Mouse (Mus musculus) inflammation-experienced regulatory T-cells, adult 6 months (primary cell): ENCODE results near the gene Cmtm5. TPM values are rescaled to one million over a fixed set of nuclear protein-coding genes. Genes with fewer than 3 reads are reported as not detected.
A peak's percentile ranks its signal among the peaks of the same experiment; 100 is the strongest.

ENCODE experiments used
- ATAC-seq: one replicate; pipeline ENCODE4 v1.8.0; 2017
- polyA plus RNA-seq, 3 experiments: library from polyadenylated mRNA; unstranded; fragments of 100-300 nt; shearing (Covaris generic); gene quantifications; one replicate each; pipeline ENCODE4 v1.2.1; 2017

Gene Cmtm5
- not detected for polyA plus RNA-seq

DNA sequence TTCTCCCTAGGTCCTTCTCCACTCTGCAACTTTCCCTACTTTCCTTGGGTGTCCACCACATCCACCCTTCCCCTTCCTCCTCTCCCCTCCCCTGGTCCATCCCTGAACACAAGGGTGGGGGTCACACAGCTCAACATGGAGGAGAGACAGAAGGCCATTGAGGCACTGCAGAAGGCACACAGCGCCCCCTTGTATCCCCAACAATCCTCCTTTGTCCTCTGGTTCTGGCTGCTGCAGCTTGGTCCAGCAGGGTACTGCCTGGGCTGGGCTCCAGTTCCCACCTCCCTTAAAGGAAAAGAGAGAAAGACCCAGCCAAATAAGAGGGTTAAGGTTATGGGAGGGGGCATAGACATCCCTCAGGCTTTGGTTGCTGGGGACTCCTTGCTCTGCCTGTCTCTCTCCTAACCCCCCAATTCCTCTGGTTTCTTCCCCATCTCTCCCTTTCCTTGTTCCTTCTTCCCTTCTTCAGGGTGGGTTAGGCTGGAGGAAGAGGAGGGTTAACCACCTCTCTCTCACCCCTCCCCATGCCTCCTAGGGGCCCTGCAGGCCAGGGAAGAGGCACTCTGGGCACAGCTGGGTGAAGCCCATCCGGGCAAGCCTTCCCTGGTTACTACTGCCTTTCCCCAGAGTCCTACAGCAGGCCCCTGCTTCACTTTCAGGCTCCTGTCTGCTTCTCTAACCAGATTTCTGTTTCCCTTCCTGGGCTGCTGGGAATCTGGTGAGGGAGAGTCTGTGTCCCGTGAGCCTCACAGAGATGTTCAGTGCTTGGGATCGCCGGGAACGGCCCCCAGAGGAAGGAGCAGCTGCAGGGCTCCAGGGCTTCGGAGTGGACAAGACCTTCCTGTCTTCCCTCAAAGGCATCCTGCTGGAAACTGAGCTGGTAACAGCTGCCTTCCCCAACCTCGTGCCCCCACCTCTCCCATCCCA is at the start of gene Cmtm5:
Cmtm5 (plus strand) TSS at position 358 of the 927 bp plus-strand sequence.
- no peak for ATAC-seq

DNA sequence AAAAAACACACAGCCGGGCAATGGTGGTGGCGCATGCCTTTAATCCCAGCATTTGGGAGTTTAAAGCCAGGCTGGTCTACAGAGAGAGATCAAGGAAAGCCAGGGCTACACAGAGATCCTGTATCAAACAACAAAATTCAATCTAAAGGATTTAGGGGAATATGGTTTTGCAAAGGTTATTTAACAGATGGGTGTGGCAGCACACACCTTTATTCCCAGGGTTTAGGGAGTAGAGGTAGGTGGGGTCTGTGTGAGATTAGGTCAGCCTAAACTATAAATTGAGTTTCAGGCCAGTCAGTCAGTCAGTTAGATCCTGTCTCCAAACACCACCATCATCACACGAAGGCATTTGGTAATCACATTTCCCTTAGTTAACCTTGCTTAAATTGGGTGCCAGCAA is 43.9 kb upstream of the Cmtm5 start, which contains the start of gene Pabpn1:
Pabpn1 (plus strand) TSS at position 301 of the 400 bp plus-strand sequence.
- ATAC-seq = no peak

DNA sequence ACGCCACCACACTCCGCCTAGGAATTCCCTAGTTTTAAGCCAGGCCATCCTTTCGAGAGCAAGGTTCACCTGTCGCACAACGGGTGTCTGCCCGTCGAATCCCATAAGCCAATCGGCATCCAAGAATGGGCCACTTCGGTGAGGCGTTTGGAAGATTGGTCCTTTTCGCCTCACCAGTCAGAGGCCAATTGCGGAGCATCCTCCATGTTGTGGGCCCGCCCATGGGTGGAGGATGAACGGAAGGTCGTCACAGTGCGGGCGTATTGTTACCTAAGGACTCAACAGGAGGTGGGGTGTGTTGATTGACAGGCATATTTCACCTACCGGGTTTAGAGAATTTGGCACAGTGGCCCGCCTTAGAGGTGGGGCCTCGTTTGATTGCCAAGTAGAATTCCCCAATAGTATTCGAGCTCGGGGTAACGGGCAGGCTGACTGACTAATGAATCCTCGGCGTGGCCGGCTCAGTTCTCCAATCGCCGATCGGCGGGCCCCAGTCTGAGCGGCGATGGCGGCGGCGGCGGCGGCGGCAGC is 42.3 kb upstream of the Cmtm5 start:
- peak; percentile 98 for ATAC-seq

DNA sequence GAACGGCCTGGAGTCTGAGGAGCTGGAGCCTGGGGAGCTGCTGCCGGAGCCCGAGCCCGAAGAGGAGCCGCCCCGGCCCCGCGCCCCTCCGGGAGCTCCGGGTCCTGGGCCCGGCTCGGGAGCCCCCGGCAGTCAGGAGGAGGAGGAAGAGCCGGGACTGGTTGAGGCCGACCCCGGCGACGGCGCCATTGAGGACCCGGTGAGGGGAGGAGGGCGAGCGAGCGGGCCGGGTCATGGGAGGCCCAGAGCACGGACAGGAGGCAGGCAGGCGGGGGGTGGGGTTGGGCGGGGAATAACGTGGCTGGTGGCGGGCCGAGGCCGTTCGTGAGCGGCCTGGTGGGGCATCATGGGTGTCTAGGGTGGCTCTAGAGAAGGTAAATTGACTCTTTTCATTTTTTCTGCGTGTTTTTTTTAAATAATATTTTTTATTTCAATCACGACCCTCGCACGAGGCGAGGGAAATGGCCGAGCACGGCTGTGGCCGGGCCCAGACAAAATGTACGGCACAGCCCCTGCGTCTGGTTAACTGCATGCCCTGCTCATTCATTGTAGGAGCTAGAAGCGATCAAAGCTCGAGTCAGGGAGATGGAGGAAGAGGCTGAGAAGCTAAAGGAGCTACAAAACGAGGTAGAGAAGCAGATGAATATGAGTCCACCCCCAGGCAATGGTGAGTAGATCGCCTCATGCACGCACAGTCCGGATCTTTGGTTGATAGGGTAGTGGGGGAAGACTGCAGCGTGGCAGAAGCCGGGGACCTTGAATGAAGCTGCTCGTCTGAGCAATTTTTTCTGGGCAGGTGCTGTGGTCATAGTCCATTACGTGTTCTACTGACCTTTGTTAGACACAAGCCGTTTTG is 41.5 kb upstream of the Cmtm5 start:
- no peak for ATAC-seq

DNA sequence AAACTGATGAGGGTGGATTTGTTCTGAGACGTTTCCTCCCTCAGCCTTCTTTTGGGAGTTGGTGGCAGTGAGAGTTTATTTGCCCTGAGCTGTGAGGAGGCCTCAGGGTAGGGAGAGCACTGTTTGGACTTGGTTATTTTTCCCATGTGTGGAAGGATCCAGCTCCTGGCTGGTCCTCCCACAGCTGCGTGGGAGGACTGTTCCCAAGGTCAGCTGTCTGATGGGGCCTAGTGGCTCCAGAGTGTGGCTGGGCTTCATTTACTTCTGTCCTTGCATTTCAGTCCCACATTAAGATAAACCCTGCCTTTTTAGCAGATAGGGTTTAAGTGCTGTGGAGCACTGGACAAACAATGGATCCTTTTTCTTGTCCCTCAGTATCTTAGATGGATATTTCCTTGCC is 38.6 kb upstream of the Cmtm5 start:
- ATAC-seq = no peak

DNA sequence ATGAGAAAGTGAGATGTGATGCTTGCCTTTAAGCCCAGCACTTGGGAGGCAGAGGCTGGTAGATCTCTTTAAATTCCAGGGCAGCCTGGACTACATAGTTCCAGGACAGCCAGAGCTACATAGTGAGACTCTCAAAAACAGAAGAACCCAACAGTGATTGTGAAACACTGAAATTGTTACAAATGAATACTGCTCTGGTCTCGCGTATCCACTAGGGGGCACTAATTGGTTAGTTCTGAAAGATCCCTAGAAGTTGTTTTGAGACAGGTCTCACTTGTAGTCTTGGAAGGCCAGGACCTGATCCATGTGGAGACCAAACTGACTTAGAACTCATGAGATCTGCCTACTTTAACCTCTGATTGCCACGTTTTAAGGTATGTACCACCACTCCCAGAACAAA is 35.7 kb upstream of the Cmtm5 start:
- peak; percentile 76 for ATAC-seq

DNA sequence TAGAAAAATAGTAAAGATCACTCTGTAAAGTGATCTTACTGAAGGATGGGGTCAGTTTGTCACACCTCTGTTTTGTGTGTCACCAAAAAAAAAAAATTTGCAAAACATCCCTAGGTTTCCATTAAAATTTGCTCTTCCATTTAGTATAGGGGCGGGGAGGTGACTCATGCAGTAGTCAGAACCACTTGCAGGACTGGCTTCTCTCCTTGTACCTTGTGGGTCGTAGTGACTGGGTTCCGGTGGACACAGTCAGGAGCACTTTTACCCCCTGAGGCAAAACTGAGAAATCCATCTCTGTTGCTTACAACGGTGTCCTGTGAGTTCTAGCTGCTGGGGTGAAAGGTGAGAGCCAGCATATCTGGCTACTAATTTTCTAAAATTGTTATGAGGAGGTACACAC is 32.4 kb upstream of the Cmtm5 start:
- ATAC-seq = no peak

DNA sequence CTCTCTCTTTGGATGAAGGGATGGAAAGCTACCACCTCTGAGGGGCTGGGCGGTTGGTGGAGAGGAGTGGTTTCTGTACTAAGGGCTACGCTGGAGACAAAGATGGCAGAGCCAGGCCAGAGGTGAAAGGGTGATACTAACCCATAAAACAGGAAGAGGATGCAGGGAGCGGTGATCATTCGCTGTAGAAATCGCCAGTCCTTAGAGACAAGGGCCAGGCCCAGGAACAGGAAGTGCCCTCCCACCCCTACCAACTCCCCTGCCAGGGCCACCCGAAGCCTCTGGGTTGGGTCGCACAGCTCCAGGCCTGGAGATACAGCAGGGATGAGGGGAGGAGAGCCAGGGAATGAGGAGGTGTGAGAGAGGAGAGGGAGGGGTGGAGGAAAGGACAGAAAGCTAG is 27.4 kb upstream of the Cmtm5 start:
- ATAC-seq = no peak

DNA sequence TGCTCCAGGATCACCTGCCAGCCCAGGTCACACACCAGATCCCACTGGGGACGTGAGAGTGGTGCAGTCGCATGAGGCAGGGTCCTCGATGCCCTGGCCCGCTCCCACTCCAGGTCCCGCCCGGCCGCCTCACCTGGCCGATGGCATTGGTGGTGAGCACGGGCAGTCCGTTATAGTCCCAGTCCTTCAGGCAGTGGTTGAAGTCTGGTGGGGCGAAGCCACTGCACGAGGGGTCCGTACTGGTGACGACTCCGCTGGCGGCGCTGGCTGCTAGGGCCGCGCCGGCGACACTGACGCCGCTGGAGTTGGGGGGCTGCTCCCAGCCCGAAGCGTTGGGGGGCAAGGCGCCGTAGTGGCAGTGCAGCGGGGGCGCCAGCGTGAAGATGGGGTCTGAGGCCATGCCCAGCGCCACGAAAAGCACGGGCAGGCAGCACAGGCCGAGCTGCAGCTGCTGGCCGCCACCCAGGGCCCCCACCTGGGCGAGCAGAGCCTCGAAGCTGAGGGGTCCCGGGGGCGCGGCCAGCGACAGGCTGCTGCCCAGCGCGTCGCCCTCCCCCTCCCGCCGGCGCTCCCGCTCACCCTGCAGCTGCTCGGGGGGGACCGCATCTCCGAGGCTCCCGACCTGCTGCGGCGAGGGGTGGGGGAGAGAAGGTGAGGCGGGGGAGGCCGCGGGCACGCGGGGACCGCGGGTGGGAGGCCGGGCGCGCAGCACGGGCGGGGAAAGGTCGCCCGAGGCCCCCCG is 23.8 kb upstream of the Cmtm5 start:
- ATAC-seq = no peak

DNA sequence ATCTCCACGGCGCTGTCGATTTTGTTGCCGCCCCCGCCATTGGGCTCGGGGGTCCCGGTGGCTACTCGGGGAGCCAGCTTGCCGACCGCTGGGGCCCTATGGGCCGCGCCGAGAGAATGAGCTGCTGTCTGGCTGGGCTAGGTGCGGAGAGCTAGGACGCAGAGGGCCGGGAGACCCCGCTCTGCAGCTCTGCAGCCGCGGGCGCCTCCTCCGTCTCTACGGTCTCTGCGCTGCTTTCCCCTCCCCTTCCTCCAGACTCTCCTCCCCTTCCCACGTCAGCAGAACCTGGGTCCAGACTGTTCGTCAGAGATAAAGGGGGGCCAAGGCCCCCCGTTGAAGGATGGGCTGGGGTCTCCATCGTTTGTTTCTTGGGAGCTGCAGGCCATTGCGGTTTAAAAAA is 23.2 kb upstream of the Cmtm5 start, which contains the start of gene Slc22a17:
Slc22a17 (minus strand) TSS at position 247 of the 400 bp plus-strand sequence.
- peak; percentile 86 for ATAC-seq

DNA sequence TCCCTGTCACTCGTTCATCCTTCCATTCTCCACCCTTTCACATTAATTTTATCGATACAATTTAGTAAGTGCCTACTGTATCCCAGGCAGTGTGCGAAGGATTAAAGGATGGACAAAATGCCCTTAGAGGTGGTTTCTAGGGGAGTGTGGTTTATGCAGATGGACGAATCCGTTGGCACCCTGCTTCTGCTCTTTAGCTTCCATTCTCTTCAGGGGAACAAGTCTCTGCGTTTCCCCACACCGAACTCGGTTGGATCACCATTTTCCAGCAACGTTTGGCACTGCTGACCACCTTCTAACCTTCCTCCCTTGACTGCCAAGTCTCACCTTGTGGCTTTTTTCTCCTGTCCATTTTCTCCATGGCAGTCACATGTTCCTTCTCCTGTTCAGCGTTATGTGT is 22.7 kb upstream of the Cmtm5 start:
- peak; percentile 17 for ATAC-seq

DNA sequence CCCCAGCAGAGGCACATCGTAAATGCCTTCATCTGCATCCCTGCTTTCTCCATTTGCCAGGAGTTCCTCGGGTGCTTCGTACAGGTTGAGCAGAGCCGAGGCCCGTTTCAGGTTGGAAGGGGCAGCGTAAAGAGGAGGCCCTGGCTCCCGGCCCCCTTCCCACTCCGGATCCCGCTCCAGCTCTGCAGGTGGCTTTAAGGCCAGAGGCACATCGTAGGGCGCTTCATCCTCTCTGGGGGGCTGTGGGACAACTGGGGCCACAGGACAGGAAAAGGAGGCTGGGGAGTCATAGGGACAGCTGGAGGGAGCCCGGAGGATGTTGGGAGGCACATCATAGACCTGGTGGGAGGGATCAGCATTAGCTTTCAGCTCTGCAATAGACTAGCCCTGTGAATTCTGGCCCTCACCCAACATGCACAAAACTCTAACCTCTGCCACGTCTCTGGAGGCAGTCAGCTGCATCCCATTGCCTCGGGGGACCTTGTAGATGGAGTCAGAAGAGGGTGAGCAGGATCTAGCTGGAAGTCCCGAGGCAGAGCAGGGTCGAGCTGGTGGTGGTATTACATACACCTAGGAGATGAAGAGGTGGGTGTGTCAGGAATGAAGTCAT is 15.9 kb upstream of the Cmtm5 start:
- no peak for ATAC-seq

DNA sequence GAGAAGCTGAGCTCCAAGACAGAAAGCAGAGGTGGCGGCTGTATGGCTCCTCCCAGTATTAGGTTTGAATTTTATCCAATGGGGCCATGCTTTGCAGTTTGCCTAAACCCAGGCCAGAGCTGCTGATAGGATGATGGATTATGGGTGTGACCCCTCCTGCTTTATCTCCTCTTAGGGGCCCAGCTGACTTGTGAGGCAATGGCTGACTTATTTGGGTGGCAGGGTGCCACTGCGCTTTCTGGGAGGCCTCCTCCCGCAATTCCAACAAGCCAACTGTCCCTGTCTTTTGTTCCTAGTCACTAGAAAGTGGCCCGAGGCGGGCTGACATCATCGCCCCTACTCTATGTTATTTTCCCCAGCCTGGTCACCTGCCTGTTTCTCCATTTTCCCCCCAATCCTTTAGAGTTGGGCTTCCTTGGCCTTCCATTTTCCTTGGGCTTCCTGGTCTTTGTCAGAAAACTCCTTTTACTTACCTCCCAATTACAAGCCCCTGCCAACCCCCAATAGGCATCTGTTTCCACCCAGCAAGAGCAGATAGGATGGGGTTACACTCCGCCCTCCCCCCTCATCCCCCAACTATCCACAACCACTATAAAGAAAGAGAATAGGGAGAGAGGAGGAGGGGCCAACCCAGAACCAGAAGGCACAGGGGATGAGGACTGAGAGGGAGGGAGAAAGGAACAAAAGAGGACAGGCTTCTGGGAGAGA is 11.3 kb upstream of the Cmtm5 start:
- ATAC-seq = no peak

DNA sequence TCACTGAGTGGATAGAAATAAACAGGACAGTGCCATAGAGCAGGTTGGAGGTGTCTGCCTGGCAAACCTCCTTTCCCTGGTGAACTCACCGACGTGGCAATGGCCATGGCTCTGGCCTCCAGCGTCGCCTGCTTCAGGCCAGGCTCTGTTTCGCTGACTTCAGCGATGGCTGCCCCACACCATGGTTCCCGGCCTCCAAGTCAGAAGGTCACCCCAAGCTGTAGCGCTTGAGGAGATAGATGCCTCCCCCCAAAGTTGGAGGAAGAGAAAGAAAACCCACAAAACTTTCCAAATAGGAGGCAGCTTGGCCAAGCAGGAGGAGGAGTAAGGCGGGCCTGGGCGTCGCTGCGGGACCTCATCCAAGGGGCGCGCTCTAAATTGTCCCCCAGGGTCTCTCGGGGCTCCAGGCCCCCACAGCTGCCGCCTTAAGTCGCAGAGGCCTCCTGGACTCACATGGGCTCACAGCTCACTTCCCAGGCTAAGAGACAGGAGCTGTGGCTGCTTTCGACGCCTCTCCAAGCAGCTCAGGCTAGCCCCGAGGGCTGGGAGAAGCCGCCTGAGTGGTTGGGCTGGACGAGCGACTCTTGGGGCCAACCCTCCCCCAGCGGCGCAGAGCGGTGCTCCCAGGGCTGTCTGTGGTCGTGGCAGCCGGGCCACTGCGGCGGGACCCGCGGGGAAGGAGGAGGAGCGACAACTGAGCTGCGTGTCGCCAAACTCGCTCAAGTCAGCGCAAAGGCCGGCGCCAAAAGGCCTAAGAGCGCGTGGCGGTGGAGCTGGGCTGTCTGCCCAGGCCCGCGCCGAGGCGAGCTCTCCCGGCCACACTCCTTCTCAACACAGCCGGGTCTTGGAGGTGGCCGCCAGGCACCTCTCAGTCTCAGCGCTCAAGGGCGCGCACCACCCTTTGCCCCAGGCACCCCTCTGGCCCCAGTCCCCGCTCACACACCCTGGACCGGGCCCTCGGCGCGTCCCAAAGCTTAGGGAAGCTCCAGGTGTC is 10.4 kb upstream of the Cmtm5 start, which contains the start of gene Efs:
Efs (minus strand) TSS at position 778 of the 994 bp plus-strand sequence.
- no peak for ATAC-seq

DNA sequence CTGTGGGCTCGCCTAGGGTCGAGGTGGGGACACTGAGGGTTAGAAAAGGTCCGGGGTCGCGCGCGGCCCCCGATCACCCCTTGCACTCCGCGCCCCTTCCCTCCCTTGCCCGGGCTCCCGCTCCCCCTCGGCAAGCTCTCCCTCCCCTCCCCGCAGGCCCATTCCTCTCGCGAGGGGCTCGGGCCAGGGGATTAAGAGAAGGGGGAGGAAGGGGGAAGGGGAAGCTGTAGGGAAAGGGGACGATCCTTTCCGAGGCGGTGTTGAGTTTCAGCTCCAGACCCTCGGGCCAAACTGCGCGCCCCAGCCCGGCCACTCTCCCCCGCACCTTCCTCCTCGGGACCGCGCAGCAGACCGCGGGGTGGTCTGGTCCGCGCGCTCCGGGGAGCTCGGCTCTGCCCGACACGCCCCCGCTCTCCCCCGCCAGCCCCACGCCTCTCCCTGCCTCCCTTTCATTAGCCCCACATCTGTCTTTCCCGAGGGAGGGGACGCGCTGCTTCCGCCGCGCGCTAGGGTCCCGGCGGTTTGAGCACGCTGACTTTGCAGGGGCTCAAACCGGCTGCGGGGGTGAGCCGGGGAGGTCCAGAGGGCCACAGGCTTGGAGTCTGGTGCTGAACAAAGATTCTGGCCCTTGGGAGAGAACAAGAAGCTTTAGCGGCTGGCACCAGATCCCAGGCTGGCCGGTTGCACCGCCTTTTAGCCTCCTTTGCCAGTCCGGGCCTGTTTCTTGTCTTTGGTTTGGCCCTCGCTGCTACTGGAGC is 9.5 kb upstream of the Cmtm5 start:
- no peak for ATAC-seq

DNA sequence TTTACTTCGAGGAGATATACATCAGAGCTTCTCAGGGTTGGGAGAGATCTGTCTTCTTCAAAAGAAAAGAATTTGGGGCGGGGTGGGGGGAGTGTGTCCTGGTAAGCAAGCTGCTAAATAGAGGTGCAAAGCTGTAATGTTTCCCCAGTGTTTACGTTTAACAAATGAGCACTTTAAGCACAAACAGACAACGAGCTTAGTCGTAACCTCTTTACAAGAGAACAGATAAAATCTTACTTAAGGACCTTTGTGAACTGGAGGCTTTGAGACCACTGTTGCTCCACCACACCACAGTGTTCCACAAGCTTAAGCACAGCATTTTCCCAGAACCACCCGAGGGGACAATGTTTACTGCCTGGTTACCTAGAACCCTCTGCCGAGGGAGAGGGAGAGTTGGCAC is 8.8 kb upstream of the Cmtm5 start:
- ATAC-seq = no peak

DNA sequence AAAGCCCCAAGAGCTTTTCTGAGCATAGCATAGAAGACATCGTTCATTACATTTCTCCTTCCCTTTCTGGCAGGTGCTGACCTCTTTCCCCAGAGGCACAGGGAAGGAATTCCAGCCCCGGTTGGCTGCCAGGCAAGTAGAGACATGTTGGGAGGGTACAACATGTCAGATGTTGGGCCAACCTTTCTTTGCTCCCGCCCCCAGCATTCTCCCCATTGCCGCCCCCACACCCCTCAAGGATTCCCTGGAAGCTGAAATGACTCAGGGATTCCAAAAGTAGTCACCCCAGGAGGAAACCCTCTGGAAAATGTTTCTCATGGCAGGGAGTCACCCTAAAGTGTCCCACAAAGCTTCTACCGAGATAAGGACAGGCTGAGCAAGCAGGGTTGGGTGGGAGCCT is 6.3 kb upstream of the Cmtm5 start:
- no peak for ATAC-seq

DNA sequence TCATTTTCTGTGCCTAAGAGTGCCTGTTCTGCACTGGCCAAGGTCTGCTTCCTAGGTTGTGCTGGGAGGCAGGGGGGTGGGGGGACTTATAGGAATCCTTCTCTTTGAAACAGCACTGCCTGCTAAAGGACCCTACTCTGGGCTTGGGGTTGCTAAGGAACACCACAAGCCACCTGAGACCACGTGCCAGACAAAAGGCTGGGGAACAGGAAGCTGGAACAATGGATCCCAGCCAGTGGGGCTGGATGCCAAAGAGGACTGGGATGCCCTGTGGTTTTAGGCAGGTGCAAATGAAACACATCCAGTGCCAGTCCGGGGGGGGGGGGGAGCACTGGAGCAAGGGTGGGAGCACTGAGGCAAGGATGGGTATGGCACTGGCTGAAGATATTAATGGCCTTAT is 5.6 kb upstream of the Cmtm5 start:
- no peak for ATAC-seq

DNA sequence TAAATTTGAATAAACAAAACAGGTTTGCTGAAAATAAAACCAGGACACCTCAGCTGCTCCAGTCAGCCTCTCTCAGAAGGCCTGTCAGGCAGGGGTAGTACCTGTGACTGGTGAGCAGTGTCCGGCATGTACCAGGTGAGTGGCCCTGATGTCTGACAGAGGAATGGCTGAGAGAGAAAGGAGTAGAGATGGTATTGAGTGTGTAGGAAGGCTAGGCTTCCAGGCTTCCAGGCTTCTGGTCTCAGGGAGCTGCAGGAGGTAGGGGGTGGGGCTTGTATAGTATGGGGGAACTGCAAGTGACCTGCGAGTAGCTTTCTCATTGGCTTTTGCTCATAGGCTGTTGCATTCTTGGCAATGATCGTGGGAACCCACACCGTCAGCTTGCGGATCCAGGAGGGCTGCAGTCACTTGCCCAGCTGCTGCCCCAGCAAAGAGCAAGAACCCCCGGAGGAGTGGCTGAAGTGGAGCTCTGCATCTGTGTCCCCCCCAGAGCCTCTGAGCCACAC is 3.4 kb upstream of the Cmtm5 start, which contains the start of gene Il25:
Il25 (plus strand) TSS at position 51 of the 506 bp plus-strand sequence.
- no peak for ATAC-seq
